3 mouse cellular contexts compared by ENCODE assay signal in the genomic region with DNA sequence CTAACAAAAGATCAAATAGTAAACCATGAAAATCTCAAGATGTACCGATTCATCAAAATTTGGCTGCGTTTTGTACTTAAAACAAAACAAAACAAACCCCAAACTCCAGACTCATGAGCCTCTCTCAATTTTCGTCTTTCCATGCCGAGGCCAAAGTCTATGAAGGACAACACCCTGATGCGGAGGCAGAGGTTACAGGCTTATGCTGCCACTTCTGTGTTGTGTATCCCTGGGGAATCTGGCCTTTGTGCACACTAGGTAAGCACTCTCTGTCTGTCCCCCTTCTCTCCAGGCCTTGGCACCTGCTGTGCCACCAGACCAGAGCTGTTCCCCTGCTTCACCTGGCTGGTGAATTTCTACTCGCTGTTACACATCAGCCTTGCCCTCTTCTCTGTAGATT. TPM values are rescaled to one million over a fixed set of nuclear protein-coding genes. Genes with fewer than 3 reads are reported as not detected.
DNase-seq lines count a peak whose midpoint lies in the region; TF ChIP-seq lines count a peak whose summit lies in the region.
"Not testable (repeated sequence)": the region's sequence is repeated elsewhere in the genome, so short reads cannot be mapped to it uniquely, and the experiment has no call there.

No protein-coding gene starts in this region.

- not testable (repeated sequence) for H3K27ac ChIP-seq in kidney, adult 2 months (ENCODE audit: insufficient read depth, low read depth, low read length); liver, adult 2 months (replicated peaks; ENCODE audit: insufficient read depth, low read depth, low read length)

- WGBS in kidney, adult 2 months = 65% methylated on average over 6 of the region's 6 CpGs
- 56% methylated on average over 6 of the region's 6 CpGs for WGBS in liver, adult 2 months

- peaks cover 23% of the 10 kb centered on the region for H3K79me2 ChIP-seq in liver, adult 2 months (ENCODE audit: control insufficient read depth, insufficient read depth, low read length)

- H3K27me3 ChIP-seq in kidney, adult 2 months (replicated peaks; ENCODE audit: control insufficient read depth, insufficient read depth, low read length); liver, adult 2 months (ENCODE audit: control insufficient read depth, insufficient read depth, low read length): not testable (repeated sequence)

- peak; percentile 60 for DNase-seq in kidney, adult 2 months
- DNase-seq in kidney, adult 9 months = peak; percentile 64
- DNase-seq in liver, adult 2 months (ENCODE audit: extremely low read depth, low read depth, low spot score) = peak; percentile 77

- TF ChIP-seq POLR2A in kidney, adult 2 months (IDR thresholded peaks at IDR 0.05; ENCODE audit: low read depth, low read length); liver, adult 2 months (IDR thresholded peaks at IDR 0.05; ENCODE audit: extremely low read depth, insufficient read depth, low read length): not testable (repeated sequence)

- TF ChIP-seq CTCF in kidney, adult 2 months (conservative IDR thresholded peaks at IDR 0.05; ENCODE audit: insufficient read depth, insufficient read length, low read depth, low read length); liver, adult 2 months (IDR thresholded peaks at IDR 0.05; ENCODE audit: low read depth, low read length): not testable (repeated sequence)

- not testable (repeated sequence) for H3K4me1 ChIP-seq in kidney, adult 2 months (ENCODE audit: control insufficient read depth, insufficient read depth, low read length); liver, adult 2 months (ENCODE audit: control insufficient read depth, insufficient read depth, low read length)

- not testable (repeated sequence) for H3K36me3 ChIP-seq in kidney, adult 2 months (ENCODE audit: control insufficient read depth, insufficient read depth, low read length); liver, adult 2 months (ENCODE audit: control insufficient read depth, insufficient read depth, low read length)

- not testable (repeated sequence) for H3K9ac ChIP-seq in liver, adult 2 months (ENCODE audit: low read depth, low read length)

- H3K4me3 ChIP-seq in kidney, adult 2 months (ENCODE audit: insufficient read depth, low read depth, low read length); liver, adult 2 months (ENCODE audit: insufficient read depth, low read depth, low read length): not testable (repeated sequence)

RNA-seq across cellular contexts. Expression of a gene that starts 2.7 kb away (rescaled TPM):
- 55.9 and 68.1 TPM in 2 replicates for polyA plus RNA-seq in kidney, adult 2 months (2012; rRNA removed)
- total RNA-seq in liver, adult 2 months (2014; rRNA removed) = 19.6 and 23.5 TPM in 2 replicates
- polyA plus RNA-seq in liver, adult 2 months (2012; rRNA removed) = 27.5 and 27.7 TPM in 2 replicates

RNA-seq across cellular contexts. Expression of a gene that starts 2.7 kb away (rescaled TPM):
- 44.0 and 50.1 TPM in 2 replicates for polyA plus RNA-seq in kidney, adult 2 months (2012; rRNA removed)
- 95.5 and 112 TPM in 2 replicates for total RNA-seq in liver, adult 2 months (2014; rRNA removed)
- polyA plus RNA-seq in liver, adult 2 months (2012; rRNA removed) = 48.1 and 48.7 TPM in 2 replicates

RNA-seq across cellular contexts. Expression of a gene that starts 38.9 kb away (rescaled TPM):
- 47.0 and 51.4 TPM in 2 replicates for polyA plus RNA-seq in kidney, adult 2 months (2012; rRNA removed)
- total RNA-seq in liver, adult 2 months (2014; rRNA removed) = 9.6 and 14.4 TPM in 2 replicates
- polyA plus RNA-seq in liver, adult 2 months (2012; rRNA removed) = 9.1 and 10.1 TPM in 2 replicates

RNA-seq across cellular contexts. Expression of a gene that starts 53.5 kb away (rescaled TPM):
- 111 and 112 TPM in 2 replicates for polyA plus RNA-seq in kidney, adult 2 months (2012; rRNA removed)
- total RNA-seq in liver, adult 2 months (2014; rRNA removed) = 58.5 and 74.7 TPM in 2 replicates
- 70.1 and 92.8 TPM in 2 replicates for polyA plus RNA-seq in liver, adult 2 months (2012; rRNA removed)
